Mouse (Mus musculus) bone marrow, adult 2 months (tissue): ENCODE results near the gene Nt5e.

Experiments
- CTCF ChIP-seq: fragments of 200-500 bp; IDR thresholded peaks from 2 replicates; pipeline ENCODE4 v1.5.1; 2011; ENCODE audit warnings: low read length, control low read depth; ENCODE audit not compliant: control insufficient read depth, insufficient read depth
- POLR2A ChIP-seq: fragments of 200-500 bp; IDR thresholded peaks from 2 replicates; pipeline ENCODE4 v1.6.1; 2011; ENCODE audit warnings: low read depth, mild to moderate bottlenecking, control low read depth, low read length, borderline replicate concordance; ENCODE audit not compliant: control insufficient read depth

DNA sequence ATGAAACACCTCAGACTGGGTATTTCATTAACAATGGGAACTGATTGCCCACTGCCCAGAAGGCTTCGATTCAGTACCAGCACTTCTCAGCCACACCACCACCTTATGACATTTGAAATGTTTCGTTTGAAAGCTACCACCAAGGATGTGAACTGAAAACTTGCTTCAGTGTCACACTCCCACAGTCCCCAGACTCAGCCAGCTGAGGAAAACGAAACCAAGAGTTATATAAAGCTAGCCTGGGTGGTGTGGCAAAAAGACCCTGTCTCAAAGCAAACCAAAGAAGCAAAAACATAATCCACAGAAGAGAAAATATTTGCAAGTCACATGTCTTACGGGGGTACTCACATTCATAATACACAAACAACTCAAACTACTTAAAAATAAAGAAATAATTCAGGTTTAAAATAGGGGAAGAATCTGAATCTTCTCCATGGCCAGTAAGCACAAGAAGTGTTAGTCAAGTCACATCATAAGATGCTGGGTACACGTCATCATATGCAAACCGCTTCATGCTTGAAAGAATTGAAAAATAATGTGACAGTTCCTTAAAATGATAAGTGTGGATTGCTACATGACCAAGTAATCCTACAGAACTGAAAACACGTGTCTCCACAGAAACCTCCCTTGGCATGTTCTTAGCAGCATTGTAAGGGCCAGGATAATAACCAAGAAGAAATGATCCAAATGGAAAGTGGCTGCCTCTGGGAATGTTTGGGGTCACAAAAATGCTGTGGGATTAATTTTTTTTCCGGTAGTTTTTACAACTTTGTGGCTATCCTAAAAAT lies 28.9 kb upstream of the Nt5e start:
- TF ChIP-seq CTCF (no peak), POLR2A (no peak)
